Comparison of ENCODE assay signal across 9 mouse cellular contexts in genomic region chrX:99540087-99540576, GRCm38 (mm10).
A peak's percentile ranks its signal among the peaks of the same experiment; 100 is the strongest.
DNase-seq lines count a peak whose midpoint lies in the region; ATAC-seq and TF ChIP-seq lines count a peak whose summit lies in the region.
"Had no signal": no experiment of that assay in that cellular context is flagged by ENCODE, and none has a peak within 500 bp of the region (broad histone marks: within the 10 kb centered on the region; RNA-seq: fewer than 3 reads in every experiment).

No protein-coding gene starts in this region.

- H3K4me1 ChIP-seq in lung, embryonic 14.5 days (ENCODE audit: insufficient read depth), result peaks cover 3% of the 10 kb centered on the region; the same call in 1 of the 2 replicates
- H3K4me1 ChIP-seq in forebrain, embryonic 13.5 days, result peaks cover 18% of the 10 kb centered on the region
- H3K4me1 ChIP-seq in kidney, embryonic 16.5 days (ENCODE audit: insufficient read depth, low read length), result no peaks in the 10 kb centered on the region

- peak; percentile 74 for ATAC-seq in lung, embryonic 14.5 days (ENCODE audit: insufficient read depth)
- ATAC-seq in forebrain, embryonic 13.5 days, result peak; percentile 92
- peak; percentile 76 for ATAC-seq in kidney, embryonic 16.5 days (ENCODE audit: low FRiP score, low TSS enrichment)
- ATAC-seq in cerebellum, adult (ENCODE audit: insufficient number of reproducible peaks, low FRiP score, low TSS enrichment), result no peak

- 33% methylated on average over 6 of the region's 6 CpGs for WGBS in lung, embryonic 14.5 days
- WGBS in forebrain, embryonic 13.5 days, result 53% methylated on average over 6 of the region's 6 CpGs
- 61% methylated on average over 6 of the region's 6 CpGs for WGBS in kidney, embryonic 16.5 days

- H3K27ac ChIP-seq in lung, embryonic 14.5 days (ENCODE audit: low read depth), result no peak overlapping the region
- peak overlapping the region; percentile 70 for H3K27ac ChIP-seq in forebrain, embryonic 13.5 days
- no peak overlapping the region for H3K27ac ChIP-seq in kidney, embryonic 16.5 days (ENCODE audit: low read length)

- H3K4me3 ChIP-seq in lung, embryonic 14.5 days (ENCODE audit: low read depth, low read length), result no peak overlapping the region
- no peak overlapping the region for H3K4me3 ChIP-seq in forebrain, embryonic 13.5 days
- H3K4me3 ChIP-seq in kidney, embryonic 16.5 days (ENCODE audit: low read length), result no peak overlapping the region

- H3K36me3 ChIP-seq in lung, embryonic 14.5 days (ENCODE audit: insufficient read depth), result no peaks in the 10 kb centered on the region
- no peaks in the 10 kb centered on the region for H3K36me3 ChIP-seq in forebrain, embryonic 13.5 days (ENCODE audit: poor library complexity, severe bottlenecking)
- no peaks in the 10 kb centered on the region for H3K36me3 ChIP-seq in kidney, embryonic 16.5 days (ENCODE audit: insufficient read depth, low read length)

- peak; percentile 33 for DNase-seq in lung, embryonic 14.5 days
- DNase-seq in lung, postnatal 25 days (ENCODE audit: low spot score), result no peak
- DNase-seq in retina, embryonic 14.5 days (ENCODE audit: low spot score), result peak; percentile 67
- no peak for DNase-seq in urinary bladder, adult 2 months (ENCODE audit: low spot score)
- no peak for DNase-seq in thymus, postnatal 25 days
- DNase-seq: heart, postnatal 4 days had no signal

- H3K4me2 ChIP-seq in lung, embryonic 14.5 days, result no peak overlapping the region
- no peak overlapping the region for H3K4me2 ChIP-seq in forebrain, embryonic 13.5 days
- H3K4me2 ChIP-seq in kidney, embryonic 16.5 days (replicated peaks; ENCODE audit: low read depth, low read length), result no peak overlapping the region

- TF ChIP-seq CTCF in lung, embryonic 14.5 days (IDR thresholded peaks at IDR 0.05; ENCODE audit: low read depth), result no peak

- no peaks in the 10 kb centered on the region for H3K27me3 ChIP-seq in lung, embryonic 14.5 days (ENCODE audit: insufficient read depth, low read length)
- H3K27me3 ChIP-seq in forebrain, embryonic 13.5 days, result peaks cover 8% of the 10 kb centered on the region; the same call in 1 of the 2 replicates
- peaks cover 11% of the 10 kb centered on the region; the same call in 1 of the 2 replicates for H3K27me3 ChIP-seq in kidney, embryonic 16.5 days (ENCODE audit: insufficient read depth, low read length)

- H3K9ac ChIP-seq in lung, embryonic 14.5 days, result no peak overlapping the region
- no peak overlapping the region for H3K9ac ChIP-seq in forebrain, embryonic 13.5 days
- H3K9ac ChIP-seq in kidney, embryonic 16.5 days (replicated peaks; ENCODE audit: low read length), result no peak overlapping the region

- H3K9me3 ChIP-seq in lung, embryonic 14.5 days (ENCODE audit: low read depth, low read length), result no peaks in the 10 kb centered on the region
- H3K9me3 ChIP-seq in forebrain, embryonic 13.5 days (replicated peaks), result no peaks in the 10 kb centered on the region
- H3K9me3 ChIP-seq in kidney, embryonic 16.5 days (ENCODE audit: low read length), result no peaks in the 10 kb centered on the region

Comparison
In these comparisons a context has a peak if more than half of its experiments do, and no peak if none do; other contexts are left out.
1. DNase-seq: peak in lung, embryonic 14.5 days (single experiment) and retina, embryonic 14.5 days (single experiment); none in lung, postnatal 25 days (single experiment), urinary bladder, adult 2 months (single experiment) and thymus, postnatal 25 days (single experiment).